9 mouse cellular contexts compared by ENCODE assay signal in the genomic region with DNA sequence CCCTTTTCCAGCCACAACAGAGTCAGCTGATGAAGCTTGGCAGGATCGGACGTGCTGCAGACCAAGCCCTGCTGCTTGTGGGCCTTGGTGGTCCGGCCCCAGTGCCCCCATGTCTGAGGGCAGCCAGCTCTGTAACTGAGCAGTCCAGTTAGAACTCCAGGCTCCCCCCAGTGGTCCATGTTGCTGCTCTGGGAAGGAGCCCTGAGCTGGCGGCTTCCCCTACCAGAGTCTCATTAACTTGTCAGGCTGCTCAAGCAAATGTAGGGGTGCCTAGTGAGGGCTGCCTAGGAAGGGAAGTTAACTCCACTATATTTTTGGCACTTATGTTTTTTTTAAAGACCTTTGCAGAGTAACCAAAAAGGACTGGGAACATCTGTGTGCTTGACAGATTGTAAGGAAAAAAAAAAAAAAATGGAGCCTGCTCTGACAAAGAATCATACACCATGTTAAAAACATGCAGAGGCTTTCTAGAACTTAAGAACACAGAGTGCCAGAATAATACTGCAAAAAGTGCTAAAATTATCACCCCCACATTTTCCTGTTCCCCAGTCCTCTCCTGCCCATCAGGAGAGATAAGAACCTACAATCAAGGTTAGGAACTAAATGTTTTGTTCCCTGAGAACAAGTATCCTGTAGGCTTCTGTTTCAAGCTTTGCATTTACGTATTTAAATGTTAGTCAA.
A peak's percentile ranks its signal among the peaks of the same experiment; 100 is the strongest.
DNase-seq lines count a peak whose midpoint lies in the region; ATAC-seq lines count a peak whose summit lies in the region.
"Had no signal": no experiment of that assay in that cellular context is flagged by ENCODE, and none has a peak within 500 bp of the region (broad histone marks: within the 10 kb centered on the region; RNA-seq: fewer than 3 reads in every experiment).

No protein-coding gene starts in this region.

- H3K4me1 ChIP-seq in hindbrain, embryonic 13.5 days (replicated peaks) = peaks cover 39% of the 10 kb centered on the region
- H3K4me1 ChIP-seq in limb, embryonic 12.5 days (replicated peaks) = peaks cover 82% of the 10 kb centered on the region
- peaks cover 50% of the 10 kb centered on the region for H3K4me1 ChIP-seq in stomach, embryonic 16.5 days (ENCODE audit: control insufficient read depth, insufficient read depth, low read length)

- H3K27me3 ChIP-seq in hindbrain, embryonic 13.5 days = no peaks in the 10 kb centered on the region
- no peaks in the 10 kb centered on the region for H3K27me3 ChIP-seq in limb, embryonic 12.5 days
- no peaks in the 10 kb centered on the region for H3K27me3 ChIP-seq in stomach, embryonic 16.5 days (ENCODE audit: control insufficient read depth, insufficient read depth, low read length)

- no peaks in the 10 kb centered on the region for H3K9me3 ChIP-seq in hindbrain, embryonic 13.5 days
- no peaks in the 10 kb centered on the region for H3K9me3 ChIP-seq in limb, embryonic 12.5 days
- no peaks in the 10 kb centered on the region for H3K9me3 ChIP-seq in stomach, embryonic 16.5 days (replicated peaks; ENCODE audit: control insufficient read depth, low read length)
- H3K9me3 ChIP-seq: megakaryocyte, embryonic 14.5 days had no signal

- WGBS in hindbrain, embryonic 13.5 days = 67% methylated on average over 5 of the region's 5 CpGs
- 27% methylated on average over 5 of the region's 5 CpGs for WGBS in limb, embryonic 12.5 days
- 32% methylated on average over 5 of the region's 5 CpGs for WGBS in stomach, embryonic 16.5 days

- peak; percentile 72 for DNase-seq in frontal cortex, postnatal 10 days (ENCODE audit: low spot score in 2 of 2)
- DNase-seq in frontal cortex, postnatal 25 days (ENCODE audit: low spot score in 2 of 2) = no peak
- peak; percentile 66 to 71 for DNase-seq in urinary bladder, postnatal 4 days (ENCODE audit: low spot score in 2 of 2)
- no peak for DNase-seq in urinary bladder, adult 2 months (ENCODE audit: low spot score)
- no peak for DNase-seq in thymus, postnatal 25 days

- peak overlapping the region; percentile 23; the same call in 1 of the 2 replicates for H3K27ac ChIP-seq in hindbrain, embryonic 13.5 days
- peak overlapping the region; percentile 91 for H3K27ac ChIP-seq in limb, embryonic 12.5 days
- H3K27ac ChIP-seq in stomach, embryonic 16.5 days (ENCODE audit: low read length) = peak overlapping the region; percentile 78

- no peak overlapping the region for H3K4me3 ChIP-seq in hindbrain, embryonic 13.5 days
- no peak overlapping the region for H3K4me3 ChIP-seq in limb, embryonic 12.5 days (replicated peaks)
- H3K4me3 ChIP-seq in stomach, embryonic 16.5 days (replicated peaks; ENCODE audit: low read length) = no peak overlapping the region
- H3K4me3 ChIP-seq: megakaryocyte, embryonic 14.5 days had no signal

- H3K9ac ChIP-seq in hindbrain, embryonic 13.5 days = no peak overlapping the region
- no peak overlapping the region for H3K9ac ChIP-seq in limb, embryonic 12.5 days (replicated peaks)
- H3K9ac ChIP-seq in stomach, embryonic 16.5 days (ENCODE audit: low read length) = peak overlapping the region; percentile 36; the same call in 1 of the 2 replicates

- H3K36me3 ChIP-seq in hindbrain, embryonic 13.5 days = peaks cover 62% of the 10 kb centered on the region
- H3K36me3 ChIP-seq in limb, embryonic 12.5 days = peaks cover 36% of the 10 kb centered on the region
- peaks cover 14% of the 10 kb centered on the region; the same call in 1 of the 2 replicates for H3K36me3 ChIP-seq in stomach, embryonic 16.5 days (ENCODE audit: control insufficient read depth, insufficient read depth, low read length)

- no peak overlapping the region for H3K4me2 ChIP-seq in hindbrain, embryonic 13.5 days
- no peak overlapping the region for H3K4me2 ChIP-seq in limb, embryonic 12.5 days
- H3K4me2 ChIP-seq in stomach, embryonic 16.5 days (ENCODE audit: low read depth, low read length) = no peak overlapping the region

- ATAC-seq in hindbrain, embryonic 13.5 days (ENCODE audit: low FRiP score) = no peak
- peak; percentile 38 for ATAC-seq in limb, embryonic 12.5 days (ENCODE audit: insufficient number of reproducible peaks, insufficient read depth, low FRiP score, low TSS enrichment, low read depth)
- ATAC-seq in stomach, embryonic 16.5 days (ENCODE audit: insufficient read depth, low FRiP score) = peak; percentile 72

Comparison
In these comparisons a context has a peak if more than half of its experiments do, and no peak if none do; other contexts are left out.
1. DNase-seq: peak in frontal cortex, postnatal 10 days (2 of 2) and urinary bladder, postnatal 4 days (2 of 2); none in frontal cortex, postnatal 25 days (0 of 2), urinary bladder, adult 2 months (single experiment) and thymus, postnatal 25 days (single experiment).
2. H3K27ac ChIP-seq: peak in every context shown above with its lines; median percentile 91 in limb, embryonic 12.5 days; 78 in stomach, embryonic 16.5 days; 23 in hindbrain, embryonic 13.5 days.